Mouse (Mus musculus) v-Abl transformed pro-B cells (cell line): ENCODE measurements around the gene Bckdk.

Source experiments
- in situ Hi-C, 2 experiments: fragments of 400-800 bp; cut with MboI; formaldehyde crosslinking; loops; one replicate each; pipeline ENCODE4 v1.15.1; 2025; ENCODE audit not compliant: unreplicated experiment in 2 of 2

Gene Bckdk

GRCm38 (mm10) chr7:127929923-127930322 lies 26.0 kb downstream of the Bckdk start, which contains the start of gene Prss8:
TSS of gene Prss8 (minus strand) at chr7:127930104.
- in situ Hi-C loops = no loop called here

- in situ Hi-C loops = no loop called here
These were observed 26.8 kb downstream of the Bckdk start for GRCm38 (mm10) chr7:127930636-127931035.

GRCm38 (mm10) chr7:127931351-127932135 lies 27.7 kb downstream of the Bckdk start:
- in situ Hi-C loops = no loop called here

- in situ Hi-C loops = no loop called here
These were observed 28.6 kb downstream of the Bckdk start for GRCm38 (mm10) chr7:127932273-127933031.

GRCm38 (mm10) chr7:127934075-127934474 lies 30.2 kb downstream of the Bckdk start:
- in situ Hi-C loops = no loop called here

- in situ Hi-C loops = loop anchor here in 1 of 2 experiments (5.0 kb wide), 1 partner anchor 163 kb away; no protein-coding TSS in a partner anchor
These were observed 31.3 kb downstream of the Bckdk start for GRCm38 (mm10) chr7:127935028-127935722.

- in situ Hi-C loops = loop anchor here in 1 of 2 experiments (5.0 kb wide), 1 partner anchor 163 kb away; no protein-coding TSS in a partner anchor
These were observed 31.9 kb downstream of the Bckdk start for GRCm38 (mm10) chr7:127935748-127936159.

GRCm38 (mm10) chr7:127936216-127936884 lies 32.5 kb downstream of the Bckdk start:
- in situ Hi-C loops = loop anchor here in 1 of 2 experiments (5.0 kb wide), 1 partner anchor 164 kb away; no protein-coding TSS in a partner anchor

GRCm38 (mm10) chr7:127942097-127942496 lies 38.2 kb downstream of the Bckdk start:
- in situ Hi-C loops = loop anchor here (5.0 to 10.0 kb wide), 4 partner anchors 137 to 577 kb away; partner anchors contain the start of gene Hsd3b7 (in 1 of the 2)

- in situ Hi-C loops = loop anchor here (5.0 to 10.0 kb wide), 4 partner anchors 140 to 580 kb away; partner anchors contain the start of gene Hsd3b7 (in 1 of the 2)
These were observed 40.7 kb downstream of the Bckdk start for GRCm38 (mm10) chr7:127944614-127945013.

GRCm38 (mm10) chr7:127946470-127947023 lies 42.7 kb downstream of the Bckdk start, which contains the start of gene Prss36:
TSS of gene Prss36 (minus strand) at chr7:127946725.
- in situ Hi-C loops = loop anchor here (10.0 kb wide), 3 partner anchors 142 to 582 kb away; partner anchors contain the start of gene Hsd3b7 (in 1 of the 2)

- in situ Hi-C loops = no loop called here
These were observed 49.1 kb downstream of the Bckdk start for GRCm38 (mm10) chr7:127952864-127953581.

GRCm38 (mm10) chr7:127959364-127959763 lies 55.5 kb downstream of the Bckdk start:
- in situ Hi-C loops = no loop called here
